Comparison of ENCODE assay signal across 8 mouse cellular contexts in genomic region chr5:149245391-149245964, GRCm38 (mm10). TPM values are rescaled to one million over a fixed set of nuclear protein-coding genes. Genes with fewer than 3 reads are reported as not detected.
DNase-seq lines count a peak whose midpoint lies in the region; ATAC-seq lines count a peak whose summit lies in the region.

No protein-coding gene starts in this region.

- H3K9ac ChIP-seq in kidney, embryonic 14.5 days (ENCODE audit: low read depth, low read length) = 0 out of 2 replicates have a peak overlapping the region, but pooled peaks have one; percentile 40
- H3K9ac ChIP-seq in intestine, embryonic 14.5 days (ENCODE audit: low read length) = 0 out of 2 replicates have a peak overlapping the region, but pooled peaks have one; percentile 35
- H3K9ac ChIP-seq in midbrain, embryonic 16.5 days (ENCODE audit: low read depth, low read length) = no peak overlapping the region

- peak overlapping the region; percentile 24; the same call in 1 of the 2 replicates for H3K27ac ChIP-seq in kidney, embryonic 14.5 days (ENCODE audit: low read depth, low read length)
- H3K27ac ChIP-seq in intestine, embryonic 14.5 days (ENCODE audit: low read depth) = peak overlapping the region; percentile 40
- no peak overlapping the region for H3K27ac ChIP-seq in midbrain, embryonic 16.5 days (ENCODE audit: low read length)

- peak overlapping the region; percentile 22; the same call in 1 of the 2 replicates for H3K4me3 ChIP-seq in kidney, embryonic 14.5 days (ENCODE audit: low read length)
- peak overlapping the region; percentile 7; the same call in 1 of the 2 replicates for H3K4me3 ChIP-seq in intestine, embryonic 14.5 days (ENCODE audit: low read depth, low read length)
- H3K4me3 ChIP-seq in midbrain, embryonic 16.5 days (ENCODE audit: low read depth, low read length) = no peak overlapping the region

- 0 out of 2 replicates have a peak, but pooled peaks cover 13% of the 10 kb centered on the region for H3K4me1 ChIP-seq in kidney, embryonic 14.5 days (ENCODE audit: control insufficient read depth, insufficient read depth, low read length)
- H3K4me1 ChIP-seq in intestine, embryonic 14.5 days (replicated peaks; ENCODE audit: control insufficient read depth, insufficient read depth, low read length) = peaks cover 15% of the 10 kb centered on the region
- peaks cover 8% of the 10 kb centered on the region for H3K4me1 ChIP-seq in midbrain, embryonic 16.5 days (ENCODE audit: control insufficient read depth, insufficient read depth, low read length)

- DNase-seq in kidney, postnatal 10 days = no peak
- DNase-seq in c-Kit-negative CD71-positive TER-119-positive erythroid progenitor cells, embryonic 14.5 days (ENCODE audit: low read depth, low spot score) = peak; percentile 11
- DNase-seq in intestine, embryonic 14.5 days (ENCODE audit: low spot score) = no peak
- no peak for DNase-seq in cerebellum, adult 9-10 months
- DNase-seq in urinary bladder, postnatal 10 days (ENCODE audit: low spot score) = no peak
- no peak for DNase-seq in kidney, adult 8-10 months

- H3K36me3 ChIP-seq in kidney, embryonic 14.5 days (ENCODE audit: control insufficient read depth, insufficient read depth, low read length) = no peaks in the 10 kb centered on the region
- H3K36me3 ChIP-seq in intestine, embryonic 14.5 days (ENCODE audit: control insufficient read depth, insufficient read depth, low read length) = no peaks in the 10 kb centered on the region
- H3K36me3 ChIP-seq in midbrain, embryonic 16.5 days (ENCODE audit: control insufficient read depth, insufficient read depth, low read length) = no peaks in the 10 kb centered on the region

- peak overlapping the region; percentile 50 for H3K4me2 ChIP-seq in kidney, embryonic 14.5 days (replicated peaks; ENCODE audit: low read depth, low read length)
- H3K4me2 ChIP-seq in intestine, embryonic 14.5 days (ENCODE audit: low read length) = peak overlapping the region; percentile 59
- H3K4me2 ChIP-seq in midbrain, embryonic 16.5 days (ENCODE audit: low read length) = peak overlapping the region; percentile 40

- H3K27me3 ChIP-seq in kidney, embryonic 14.5 days (ENCODE audit: control insufficient read depth, insufficient read depth, low read length) = no peaks in the 10 kb centered on the region
- no peaks in the 10 kb centered on the region for H3K27me3 ChIP-seq in intestine, embryonic 14.5 days (replicated peaks; ENCODE audit: control insufficient read depth, insufficient read depth, low read length)
- no peaks in the 10 kb centered on the region for H3K27me3 ChIP-seq in midbrain, embryonic 16.5 days (ENCODE audit: control insufficient read depth, insufficient read depth, low read depth, low read length)

- ATAC-seq in kidney, embryonic 14.5 days (ENCODE audit: low FRiP score, low TSS enrichment) = no peak
- no peak for ATAC-seq in intestine, embryonic 14.5 days (replicated peaks; ENCODE audit: low FRiP score, low TSS enrichment, low read depth)
- no peak for ATAC-seq in midbrain, embryonic 16.5 days

- WGBS in kidney, embryonic 14.5 days = 55% methylated on average over 9 of the region's 9 CpGs
- 23% methylated on average over 9 of the region's 9 CpGs for WGBS in intestine, embryonic 14.5 days
- 60% methylated on average over 9 of the region's 9 CpGs for WGBS in midbrain, embryonic 16.5 days

- peaks cover 2% of the 10 kb centered on the region; the same call in 1 of the 2 replicates for H3K9me3 ChIP-seq in kidney, embryonic 14.5 days (ENCODE audit: control insufficient read depth, low read length)
- H3K9me3 ChIP-seq in intestine, embryonic 14.5 days (ENCODE audit: control insufficient read depth, low read length) = 0 out of 2 replicates have a peak, but pooled peaks cover 3% of the 10 kb centered on the region
- 0 out of 2 replicates have a peak, but pooled peaks cover 2% of the 10 kb centered on the region for H3K9me3 ChIP-seq in midbrain, embryonic 16.5 days (replicated peaks; ENCODE audit: control insufficient read depth, low read length, poor library complexity, severe bottlenecking)

RNA-seq across cellular contexts. Expression of gene Alox5ap, which starts 19.1 kb away (rescaled TPM):
- 12.6 and 12.8 TPM in 2 replicates for polyA plus RNA-seq in kidney, embryonic 14.5 days (2014; fragmentation: Nextera tagmentation; extraction: Ambion mirVana)
- polyA plus RNA-seq in intestine, embryonic 14.5 days (2014; fragmentation: Nextera tagmentation; extraction: Ambion mirVana) = 9.3 and 10.4 TPM in 2 replicates
- 9.3 and 12.6 TPM in 2 replicates for polyA plus RNA-seq in midbrain, embryonic 16.5 days (2015; fragmentation: Nextera tagmentation; extraction: Ambion mirVana)
